Mouse (Mus musculus) olfactory bulb, adult 2 months (tissue): ENCODE data around the gene Gm45618.
"Not testable (repeated sequence)": the region's sequence is repeated elsewhere in the genome, so short reads cannot be mapped to it uniquely, and the experiment has no call there.

Experiments
- CTCF ChIP-seq: fragments of 200-500 bp; IDR thresholded peaks from 2 replicates; pipeline ENCODE4 v1.5.1; 2012; ENCODE audit warnings: low read depth, mild to moderate bottlenecking, low read length, moderate library complexity; ENCODE audit not compliant: insufficient read depth
- POLR2A ChIP-seq: fragments of 200-500 bp; IDR thresholded peaks from 2 replicates; pipeline ENCODE4 v1.6.1; 2012; ENCODE audit warnings: mild to moderate bottlenecking, low read depth, low read length, moderate library complexity; ENCODE audit not compliant: insufficient read depth

GRCm38 (mm10) chr7:142165639-142166038 is 45.1 kb upstream of the Gm45618 start, which contains the start of gene Gm4553:
- not testable (repeated sequence) for TF ChIP-seq POLR2A, CTCF
